8 mouse cellular contexts compared by ENCODE assay signal in genomic region chr11:26200970-26201777, GRCm38 (mm10). TPM values are rescaled to one million over a fixed set of nuclear protein-coding genes. Genes with fewer than 3 reads are reported as not detected.
DNase-seq lines count a peak whose midpoint lies in the region; ATAC-seq lines count a peak whose summit lies in the region.

No protein-coding gene starts in this region.

- peak; percentile 11 for DNase-seq in CD4-positive helper T cell, adult 2 months (ENCODE audit: low read depth, low spot score)
- DNase-seq in T-cell, adult 2 months (ENCODE audit: low spot score) = peak; percentile 4
- peak; percentile 56 to 80 for DNase-seq in cerebellum, postnatal 25 days
- peak; percentile 22 to 36 for DNase-seq in frontal cortex, postnatal 25 days (ENCODE audit: low spot score in 2 of 2)
- DNase-seq in lung, adult 18-20 months = peak; percentile 11 to 36
- DNase-seq in thymus, postnatal 36 days = peak; percentile 42 to 47

- ATAC-seq in kidney, embryonic 14.5 days (ENCODE audit: low FRiP score, low TSS enrichment) = peak; percentile 77
- ATAC-seq in neural tube, embryonic 14.5 days (ENCODE audit: low read depth) = peak; percentile 79

- no peaks in the 10 kb centered on the region for H3K36me3 ChIP-seq in kidney, embryonic 14.5 days (ENCODE audit: control insufficient read depth, insufficient read depth, low read length)
- no peaks in the 10 kb centered on the region for H3K36me3 ChIP-seq in neural tube, embryonic 14.5 days (ENCODE audit: control insufficient read depth, insufficient read depth, low read length)

- H3K27ac ChIP-seq in kidney, embryonic 14.5 days (ENCODE audit: low read depth, low read length) = no peak overlapping the region
- no peak overlapping the region for H3K27ac ChIP-seq in neural tube, embryonic 14.5 days (ENCODE audit: low read depth, low read length)

- H3K27me3 ChIP-seq in kidney, embryonic 14.5 days (ENCODE audit: control insufficient read depth, insufficient read depth, low read length) = no peaks in the 10 kb centered on the region
- no peaks in the 10 kb centered on the region for H3K27me3 ChIP-seq in neural tube, embryonic 14.5 days (ENCODE audit: control insufficient read depth, insufficient read depth, low read length)

- H3K4me2 ChIP-seq in kidney, embryonic 14.5 days (replicated peaks; ENCODE audit: low read depth, low read length) = no peak overlapping the region
- no peak overlapping the region for H3K4me2 ChIP-seq in neural tube, embryonic 14.5 days (ENCODE audit: low read depth, low read length)

- H3K4me1 ChIP-seq in kidney, embryonic 14.5 days (ENCODE audit: control insufficient read depth, insufficient read depth, low read length) = no peaks in the 10 kb centered on the region
- no peaks in the 10 kb centered on the region for H3K4me1 ChIP-seq in neural tube, embryonic 14.5 days (ENCODE audit: control insufficient read depth, insufficient read depth, low read length)

- 58% methylated on average over 4 of the region's 4 CpGs for WGBS in kidney, embryonic 14.5 days
- WGBS in neural tube, embryonic 14.5 days = 59% methylated on average over 4 of the region's 4 CpGs

- H3K9ac ChIP-seq in kidney, embryonic 14.5 days (ENCODE audit: low read depth, low read length) = no peak overlapping the region
- H3K9ac ChIP-seq in neural tube, embryonic 14.5 days (replicated peaks; ENCODE audit: low read depth, low read length) = no peak overlapping the region

- H3K9me3 ChIP-seq in kidney, embryonic 14.5 days (ENCODE audit: control insufficient read depth, low read length) = no peaks in the 10 kb centered on the region
- no peaks in the 10 kb centered on the region for H3K9me3 ChIP-seq in neural tube, embryonic 14.5 days (ENCODE audit: control insufficient read depth, low read length)

- no peak overlapping the region for H3K4me3 ChIP-seq in kidney, embryonic 14.5 days (ENCODE audit: low read length)
- H3K4me3 ChIP-seq in neural tube, embryonic 14.5 days (ENCODE audit: low read depth, low read length) = no peak overlapping the region

RNA-seq across cellular contexts. Expression of gene 5730522E02Rik, which starts 9.4 kb away (rescaled TPM):
- 3.1 TPM in 2 replicates for polyA plus RNA-seq in kidney, embryonic 14.5 days (2014; fragmentation: Nextera tagmentation; extraction: Ambion mirVana)
- 18.2 and 20.0 TPM in 2 replicates for polyA plus RNA-seq in neural tube, embryonic 14.5 days (2014; fragmentation: Nextera tagmentation; extraction: Ambion mirVana)

Comparison
In these comparisons a context has a peak if more than half of its experiments do, and no peak if none do; other contexts are left out.
1. DNase-seq: peak in every context shown above with its lines; median percentile 68 in cerebellum, postnatal 25 days; 44 in thymus, postnatal 36 days; 29 in frontal cortex, postnatal 25 days; 24 in lung, adult 18-20 months; 11 in CD4-positive helper T cell, adult 2 months; 4 in T-cell, adult 2 months.